Mouse (Mus musculus): ENCODE measurements around the gene Jkamp. TPM values are rescaled to one million over a fixed set of nuclear protein-coding genes. Genes with fewer than 3 reads are reported as not detected.
A peak's percentile ranks its signal among the peaks of the same experiment; 100 is the strongest.

Gene Jkamp
- total RNA-seq, 2 experiments from 2014 or later = 23.6 to 41.6 TPM

DNA sequence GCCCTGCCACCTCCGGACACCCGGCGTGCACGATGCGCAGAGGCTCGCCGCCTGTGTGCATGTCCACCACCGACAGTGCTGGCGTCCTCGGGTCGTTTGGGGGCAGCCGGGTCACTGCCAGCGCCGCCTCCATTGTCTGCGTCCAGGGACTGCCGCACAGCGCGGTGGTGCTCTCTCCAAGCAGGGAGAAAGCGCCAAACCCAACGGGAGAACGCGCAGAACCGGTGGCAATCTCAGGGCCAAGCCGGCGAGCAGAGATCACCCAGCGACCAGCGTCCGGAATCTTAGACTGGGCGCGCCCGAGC is 413 bp upstream of the Jkamp start:
- ATAC-seq (replicated peaks; ENCODE audit: poor library complexity) = peak; percentile 9

DNA sequence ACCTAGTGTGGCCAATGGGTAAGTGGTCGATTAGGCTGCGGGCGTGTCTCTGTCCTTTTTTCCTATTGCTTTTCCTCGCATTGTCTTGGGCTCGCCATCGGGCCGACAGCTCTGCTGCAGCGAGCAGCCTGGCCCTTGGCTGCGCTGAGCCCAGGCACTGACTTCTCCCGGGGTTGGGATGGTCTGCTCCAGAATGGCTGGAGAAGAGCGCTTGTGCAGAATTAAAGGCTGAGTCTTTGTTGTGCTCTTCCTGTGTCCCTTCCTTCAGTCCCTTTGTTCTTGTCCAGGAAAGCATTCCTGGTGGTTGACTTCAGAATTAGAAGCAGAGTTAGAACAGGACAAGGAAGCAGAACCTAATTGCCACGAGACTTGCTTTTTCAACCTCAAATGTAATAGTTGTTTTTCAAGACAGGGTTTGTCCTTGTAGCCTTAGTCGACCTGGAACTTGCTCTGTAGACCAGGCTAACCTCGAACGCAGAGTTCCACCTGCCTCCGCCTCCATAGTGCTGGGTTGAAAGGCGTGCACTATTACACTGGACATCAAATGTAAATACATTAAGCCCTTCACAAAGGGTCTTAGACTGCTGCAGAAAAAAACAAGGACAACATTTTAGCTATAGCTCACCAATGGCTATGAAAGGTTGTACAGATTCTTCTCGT is 907 bp downstream of the Jkamp start:
- no peak for ATAC-seq (replicated peaks; ENCODE audit: poor library complexity)

DNA sequence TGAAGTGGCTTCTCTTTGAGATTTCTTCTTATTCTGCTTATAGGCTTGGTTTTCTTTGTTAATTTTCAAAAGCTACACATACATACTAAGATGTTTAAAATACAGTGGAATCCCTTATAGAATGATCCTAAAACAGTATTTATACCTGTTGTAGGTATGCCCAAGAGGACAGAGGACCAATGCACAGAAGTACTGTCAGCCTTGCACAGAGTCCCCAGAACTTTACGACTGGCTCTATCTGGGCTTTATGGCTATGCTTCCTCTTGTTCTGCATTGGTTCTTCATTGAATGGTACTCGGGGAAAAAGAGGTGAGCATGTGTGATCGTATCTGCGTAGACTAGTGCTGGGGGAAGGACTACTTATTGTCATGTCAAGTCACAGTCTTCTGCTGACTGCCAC is 4.4 kb downstream of the Jkamp start:
- ATAC-seq (replicated peaks; ENCODE audit: poor library complexity) = no peak

DNA sequence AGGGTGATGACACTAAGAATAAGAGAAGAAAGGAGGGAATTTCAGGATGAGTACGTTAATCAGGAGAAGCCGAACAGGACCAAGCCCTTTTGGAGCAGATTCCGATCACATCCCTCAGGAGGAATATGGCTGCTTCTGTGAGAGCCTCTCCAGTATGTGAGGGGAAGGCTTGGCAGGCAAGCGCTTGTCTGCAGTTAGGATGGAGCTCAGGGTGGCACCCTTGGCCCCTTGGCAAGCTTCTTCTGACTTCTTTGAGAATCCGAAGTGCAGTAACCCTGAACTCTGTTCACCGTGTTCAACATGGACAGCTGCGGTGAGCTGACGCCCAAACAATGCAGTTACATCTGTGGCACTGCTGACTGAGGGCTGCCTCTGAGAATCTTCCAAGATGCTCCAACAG is 11.6 kb downstream of the Jkamp start:
- no peak for ATAC-seq (replicated peaks; ENCODE audit: poor library complexity)

DNA sequence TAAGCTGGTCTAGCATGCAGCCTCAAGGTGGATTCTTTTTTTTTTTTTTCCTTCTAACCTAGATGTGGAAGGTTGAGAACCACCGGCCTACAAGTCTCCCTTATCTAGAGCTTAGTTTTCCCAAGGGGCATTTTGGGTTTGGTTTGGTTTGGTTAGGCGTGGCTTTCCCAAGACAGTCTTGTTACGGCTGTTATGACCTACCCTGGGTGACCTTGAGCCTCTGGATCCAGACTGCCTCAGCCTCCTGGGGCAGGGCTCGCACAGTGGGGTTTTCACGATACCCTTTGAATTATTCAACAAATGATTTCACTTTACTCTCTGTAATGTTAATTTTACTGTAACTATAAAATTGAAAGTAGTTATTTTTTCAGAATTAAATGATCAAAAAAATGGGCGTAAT is 17.4 kb downstream of the Jkamp start:
- no peak for ATAC-seq (replicated peaks; ENCODE audit: poor library complexity)

DNA sequence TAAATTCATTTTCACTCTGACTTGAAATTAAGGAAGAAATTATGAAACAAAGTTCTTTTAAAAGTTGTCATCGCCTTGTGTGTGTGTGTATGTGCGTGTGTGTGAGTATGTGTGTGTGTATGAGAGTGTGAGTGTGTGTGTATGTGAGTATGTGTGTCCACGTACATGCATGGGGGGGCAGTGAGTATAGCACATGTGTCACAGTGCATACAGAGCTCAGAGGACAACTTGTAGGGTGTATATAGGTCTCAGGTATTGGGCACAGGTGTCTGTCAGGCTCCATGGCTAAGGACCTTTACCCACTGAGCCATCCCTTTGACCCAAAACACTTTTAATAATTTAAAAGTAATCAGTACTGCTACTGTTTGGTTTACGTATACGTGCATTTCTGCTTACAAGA is 18.6 kb downstream of the Jkamp start:
- ATAC-seq (replicated peaks; ENCODE audit: poor library complexity) = no peak

DNA sequence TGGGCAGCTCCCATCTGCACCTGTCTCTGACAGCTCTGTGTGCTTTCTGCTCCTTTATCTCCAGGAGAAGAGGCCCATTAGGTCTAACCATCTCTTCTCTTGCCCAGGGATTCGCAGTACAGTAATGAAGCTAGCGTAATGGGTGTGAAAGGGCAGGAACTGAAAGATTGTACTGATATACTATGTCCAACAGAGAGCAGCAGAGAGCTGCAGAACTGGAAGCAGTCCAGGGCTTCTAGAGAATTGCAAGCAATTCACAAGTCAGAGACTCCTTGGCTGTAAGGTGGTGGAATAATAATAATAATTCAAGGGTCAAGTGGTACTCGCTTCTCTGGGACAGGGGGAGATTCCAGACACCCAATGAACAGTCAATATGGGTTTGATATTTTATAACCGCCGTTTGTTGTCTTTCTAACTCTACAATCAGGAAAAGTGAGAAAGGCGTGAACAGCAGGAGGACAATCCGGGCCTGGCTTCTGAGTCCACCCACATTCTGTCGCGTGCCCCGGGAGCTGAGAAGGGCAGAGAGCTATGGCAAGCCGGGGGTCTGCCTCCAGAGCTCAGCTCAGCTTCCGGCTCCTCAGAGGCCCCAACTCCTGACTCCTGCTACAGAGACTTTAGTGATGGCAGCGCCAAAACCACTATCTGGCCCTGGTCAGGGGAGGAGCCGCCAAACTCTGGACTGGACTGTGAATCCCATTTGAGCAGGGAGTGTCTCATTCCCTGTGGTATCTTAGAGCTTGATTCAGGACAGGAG is 19.3 kb downstream of the Jkamp start:
- ATAC-seq (replicated peaks; ENCODE audit: poor library complexity) = peak; percentile 97

DNA sequence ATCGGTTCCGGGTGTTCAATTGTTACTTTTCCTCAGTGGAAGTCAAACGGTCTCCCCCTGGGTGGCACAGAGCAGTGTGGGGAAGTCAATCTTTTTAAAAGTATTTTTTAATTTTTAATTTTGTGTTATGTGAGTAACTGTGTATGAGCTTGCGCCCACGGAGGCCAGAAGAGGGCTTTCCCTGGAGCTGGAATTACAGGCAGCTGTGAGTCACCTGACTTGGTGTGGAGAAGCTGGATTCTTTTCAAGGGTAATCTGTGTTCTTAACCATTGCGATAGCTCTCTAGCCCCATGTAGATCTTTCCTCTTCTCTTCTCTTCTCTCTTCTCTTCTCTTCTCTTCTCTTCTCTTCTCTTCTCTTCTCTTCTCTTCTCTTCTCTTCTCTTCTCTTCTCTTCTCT is 29.7 kb downstream of the Jkamp start:
- ATAC-seq (replicated peaks; ENCODE audit: poor library complexity) = no peak

DNA sequence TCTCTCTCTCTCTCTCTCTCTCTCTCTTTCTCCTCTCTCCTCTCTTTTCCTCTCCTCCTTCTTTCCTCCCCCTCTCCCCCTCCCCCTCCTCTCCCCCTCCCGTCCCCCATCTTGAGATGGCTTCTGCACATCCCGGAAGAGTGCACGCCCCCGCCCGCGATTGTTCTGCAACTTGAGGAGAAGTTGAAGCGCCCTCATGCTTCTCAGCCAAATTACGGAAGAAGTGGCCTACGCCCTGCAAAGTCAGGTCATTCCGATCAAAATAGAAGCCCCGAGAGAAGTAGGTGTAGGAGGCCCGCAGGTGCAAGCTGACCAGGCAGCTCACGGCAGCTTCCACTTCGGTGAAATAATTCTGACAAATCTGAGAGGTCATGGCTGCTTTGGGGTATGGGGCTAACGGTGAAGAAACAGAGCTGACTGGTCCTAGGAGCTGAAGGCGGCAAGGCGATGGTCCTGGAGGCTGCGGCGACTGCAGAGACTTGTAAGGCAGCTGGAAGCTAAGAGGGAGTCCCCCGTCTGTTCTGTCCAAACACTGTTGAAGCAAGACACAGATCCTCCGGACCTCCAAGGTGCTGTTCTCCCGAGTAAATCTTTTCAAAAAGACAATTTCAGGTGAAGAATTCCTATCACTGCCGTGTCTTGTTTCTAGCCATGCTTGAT is 30.4 kb downstream of the Jkamp start:
- ATAC-seq (replicated peaks; ENCODE audit: poor library complexity) = no peak

DNA sequence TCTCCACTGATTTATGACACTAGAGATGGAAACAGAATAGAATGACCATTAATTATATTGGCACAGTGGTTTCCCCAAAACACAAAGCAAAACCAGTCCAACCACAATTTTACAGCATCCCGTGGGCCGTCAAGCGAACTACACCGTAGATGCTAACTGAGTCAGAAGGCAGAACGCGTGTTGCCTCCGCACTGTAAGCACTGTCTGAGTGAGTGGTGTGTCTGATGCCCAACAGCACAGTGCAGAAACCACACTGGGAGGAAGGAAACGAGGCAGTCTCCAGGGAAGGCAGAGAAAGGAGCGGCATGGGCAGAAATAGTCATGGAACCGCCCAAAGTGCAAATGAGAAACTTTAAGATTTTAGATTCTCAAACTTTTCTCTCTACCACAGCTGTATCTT is 43.8 kb downstream of the Jkamp start:
- no peak for ATAC-seq (replicated peaks; ENCODE audit: poor library complexity)

DNA sequence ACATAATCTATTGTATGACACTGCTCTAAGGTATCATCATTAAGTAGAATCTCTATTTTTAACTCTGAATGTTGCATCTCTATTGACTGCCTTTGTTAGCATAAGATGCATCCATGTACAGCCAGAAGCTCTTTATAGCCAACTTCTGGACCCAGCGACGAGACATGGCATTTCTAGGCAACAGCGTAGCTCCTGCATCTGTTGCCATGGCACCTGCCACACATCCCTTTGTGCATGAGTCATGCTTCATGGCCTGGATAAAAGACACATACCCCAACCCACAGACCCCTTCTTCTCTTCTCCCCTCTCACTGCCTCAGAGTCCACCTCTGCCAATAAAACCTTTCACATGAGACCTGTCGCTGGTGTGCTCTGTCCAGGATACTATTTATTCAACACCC is 65.4 kb downstream of the Jkamp start:
- no peak for ATAC-seq (replicated peaks; ENCODE audit: poor library complexity)

Other genes with a start within 250 kb of the Jkamp start
- 0.32 TPM in 1 of 2 replicates, not detected in the other for gene Gpr135, start 14.5 kb upstream of the Jkamp start, total RNA-seq (2015)
- gene Gpr135, start 14.5 kb upstream of the Jkamp start, total RNA-seq (2017) = 0.07 TPM in 1 of 2 replicates, not detected in the other
- gene L3hypdh, start 150 bp upstream of the Jkamp start, total RNA-seq (2015) = 0.42 and 1.8 TPM in 2 replicates
- 0.84 and 1.7 TPM in 2 replicates for gene L3hypdh, start 150 bp upstream of the Jkamp start, total RNA-seq (2017)
- not detected in 2 replicates for gene Ccdc175, start 99.4 kb downstream of the Jkamp start, total RNA-seq (2015)
- not detected in 2 replicates for gene Ccdc175, start 99.4 kb downstream of the Jkamp start, total RNA-seq (2017)

Data from megakaryocyte progenitor cell, adult 5-6 weeks (primary cell).